Mouse (Mus musculus) heart, postnatal 0 days (tissue): ENCODE data around the gene Sprn. TPM values are rescaled to one million over a fixed set of nuclear protein-coding genes. Genes with fewer than 3 reads are reported as not detected.

Experiments
- ATAC-seq: fragments of 200-750 bp; cut with Nextera tagmentation; 2 replicates; pipeline ENCODE4 v1.8.0; 2017; ENCODE audit warnings: low read depth, moderate number of reproducible peaks, moderate library complexity; ENCODE audit not compliant: insufficient read depth
- DNase-seq: peaks from one replicate; pipeline ENCODE4 v3.0.0-alpha.2; 2016; ENCODE audit warnings: low spot score
- H3K27ac ChIP-seq: fragments of 300-500 bp; sonication (generic); 2 replicates; pipeline ENCODE4 v1.5.1; 2014; ENCODE audit warnings: low read depth, mild to moderate bottlenecking
- H3K27me3 ChIP-seq: fragments of 300-500 bp; sonication (generic); 2 replicates; pipeline ENCODE4 v1.6.1; 2014; ENCODE audit warnings: low read length, mixed read lengths; ENCODE audit not compliant: control insufficient read depth, insufficient read depth
- H3K36me3 ChIP-seq: fragments of 300-500 bp; sonication (generic); replicated peaks from 2 replicates; pipeline ENCODE4 v1.6.1; 2014; ENCODE audit warnings: low read length, mixed read lengths; ENCODE audit not compliant: control insufficient read depth, insufficient read depth
- H3K4me1 ChIP-seq: fragments of 300-500 bp; sonication (generic); 2 replicates; pipeline ENCODE4 v1.6.1; 2014; ENCODE audit warnings: antibody characterized with exemption; ENCODE audit not compliant: control insufficient read depth, insufficient read depth
- H3K4me2 ChIP-seq: fragments of 300-500 bp; sonication (generic); 2 replicates; pipeline ENCODE4 v1.6.1; 2014; ENCODE audit warnings: low read depth, mild to moderate bottlenecking, low read length, moderate library complexity
- H3K4me3 ChIP-seq: fragments of 300-500 bp; sonication (generic); 2 replicates; pipeline ENCODE4 v1.5.1; 2014; ENCODE audit warnings: low read depth, low read length
- H3K9ac ChIP-seq: fragments of 300-500 bp; sonication (generic); replicated peaks from 2 replicates; pipeline ENCODE4 v1.6.1; 2014; ENCODE audit warnings: low read depth, low read length, mixed read lengths
- H3K9me3 ChIP-seq: fragments of 300-500 bp; sonication (generic); replicated peaks from 2 replicates; pipeline ENCODE4 v1.6.1; 2016; ENCODE audit warnings: low read length; ENCODE audit not compliant: control insufficient read depth
- CTCF ChIP-seq: IDR thresholded peaks from 2 replicates; pipeline ENCODE4 v1.5.1; 2016; ENCODE audit warnings: antibody characterized with exemption, control low read depth, low read depth
- EP300 ChIP-seq: IDR thresholded peaks from 2 replicates; pipeline ENCODE4 v1.6.1; 2016; ENCODE audit warnings: antibody characterized with exemption, low read depth
- WGBS: fragments of 180-500 bp; shearing (Covaris S2); extraction: QIAGEN DNeasy Blood & Tissue Kit; methylation state at CpG from one replicate; pipeline ENCODE4 v1.1.7; 2014; 5-methylcytosine and 5-hydroxymethylcytosine counted together
- polyA plus RNA-seq: library from polyadenylated mRNA; unstranded; fragments of >200 nt; fragmentation: Nextera tagmentation; extraction: Ambion mirVana; gene quantifications from 2 replicates; pipeline ENCODE4 v1.2.1, GENCODE M21; 2015
- total RNA-seq: library from RNA; depleted of rRNA; stranded (reverse); fragments of >200 nt; gene quantifications from 2 replicates; pipeline ENCODE4 v1.2.3, GENCODE M21; 2014; ENCODE audit warnings: low replicate concordance

Gene Sprn
- total and polyA plus RNA-seq, 2 experiments from 2014 or later, result 0.16 to 0.61 TPM

DNA sequence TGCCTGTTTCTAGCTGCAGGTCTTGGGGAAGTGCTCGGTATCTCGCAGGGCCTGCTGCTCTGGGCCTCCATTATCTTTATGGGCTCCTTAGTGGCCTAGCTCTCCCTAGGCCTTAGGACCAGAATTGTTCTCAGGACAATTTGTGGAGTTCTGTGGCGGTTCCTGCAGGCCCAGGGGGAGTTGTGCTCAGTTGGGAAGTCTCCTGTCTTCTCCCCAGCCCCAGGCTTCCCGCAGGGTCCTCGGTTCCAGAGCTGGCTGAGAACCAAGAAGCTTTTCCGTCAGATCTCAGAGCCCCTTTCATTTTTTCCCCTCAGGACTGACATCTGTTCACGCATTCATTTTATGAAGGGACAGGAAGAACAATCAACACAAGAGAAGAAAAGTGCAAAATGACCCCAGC, 10.0 kb upstream of the Sprn start, which contains the start of gene Olfr522:
Gene Olfr522 (minus strand): TSS at position 101 of the 400 bp plus-strand sequence.
- DNase-seq (no peak), ATAC-seq (no peak)
- H3K27ac ChIP-seq, result no peak within 1 kb of the TSS
- H3K27me3 ChIP-seq, result no peaks in the 10 kb centered on the region
- no peak for TF ChIP-seq CTCF
- TF ChIP-seq EP300, result no peak
- H3K9me3 ChIP-seq, result no peaks in the 10 kb centered on the region
- no peak within 1 kb of the TSS for H3K4me2 ChIP-seq
- no peak within 1 kb of the TSS for H3K4me3 ChIP-seq
- H3K9ac ChIP-seq, result no peak within 1 kb of the TSS
- WGBS, result 66% methylated on average over 7 of the region's 7 CpGs
- H3K4me1 ChIP-seq, result no peaks in the 10 kb centered on the region
- no peaks in the 10 kb centered on the region for H3K36me3 ChIP-seq

GRCm38 (mm10) chr7:140160363-140160762, 5.7 kb upstream of the Sprn start:
- 84% methylated on average over 3 of the region's 3 CpGs for WGBS
- no peak overlapping the region for H3K27ac ChIP-seq
- no peaks in the 10 kb centered on the region for H3K4me1 ChIP-seq
- no peak for ATAC-seq
- no peak overlapping the region for H3K4me2 ChIP-seq
- no peak for DNase-seq
- 0 out of 2 replicates have a peak, but pooled peaks cover 2% of the 10 kb centered on the region for H3K27me3 ChIP-seq
- H3K9ac ChIP-seq, result no peak overlapping the region
- no peak for TF ChIP-seq EP300
- no peak for TF ChIP-seq CTCF
- H3K9me3 ChIP-seq, result no peaks in the 10 kb centered on the region
- no peak overlapping the region for H3K4me3 ChIP-seq
- no peaks in the 10 kb centered on the region for H3K36me3 ChIP-seq

GRCm38 (mm10) chr7:140153829-140154217, 854 bp downstream of the Sprn start:
- TF ChIP-seq EP300 (no peak), CTCF (no peak)
- 13% methylated on average over 4 of the region's 4 CpGs for WGBS
- no peaks in the 10 kb centered on the region for H3K4me1 ChIP-seq
- no peak overlapping the region for H3K27ac ChIP-seq
- no peak overlapping the region for H3K4me2 ChIP-seq
- H3K9me3 ChIP-seq, result no peaks in the 10 kb centered on the region
- peaks cover 30% of the 10 kb centered on the region for H3K27me3 ChIP-seq
- H3K36me3 ChIP-seq, result no peaks in the 10 kb centered on the region
- ATAC-seq (no peak), DNase-seq (no peak)
- H3K4me3 ChIP-seq, result 0 out of 2 replicates have a peak overlapping the region, but pooled peaks have one; percentile 24
- no peak overlapping the region for H3K9ac ChIP-seq

DNA sequence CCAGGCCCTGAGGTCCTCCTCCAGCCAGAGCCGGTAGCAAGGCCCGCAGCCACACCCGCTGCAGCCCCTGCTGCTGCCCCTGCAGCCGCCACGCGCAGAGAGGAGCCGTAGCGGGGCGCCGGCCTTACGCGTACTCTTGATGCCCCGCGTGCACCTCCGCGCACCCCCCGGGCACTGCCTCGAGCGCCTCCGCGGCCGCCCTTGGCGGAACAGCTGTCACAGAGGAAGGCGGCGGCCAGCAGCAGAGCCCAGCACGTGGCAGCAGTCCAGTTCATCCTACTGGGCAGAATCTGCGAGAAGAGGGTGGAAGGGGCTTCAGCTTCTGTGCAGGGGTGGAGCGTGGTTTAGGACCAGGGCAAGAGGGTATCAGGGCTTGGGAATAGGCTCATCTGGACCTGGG, 1.3 kb downstream of the Sprn start:
- H3K4me3 ChIP-seq, result peak overlapping the region; percentile 6; the same call in 1 of the 2 replicates
- no peak overlapping the region; the same call in 1 of the 2 replicates for H3K9ac ChIP-seq
- peaks cover 30% of the 10 kb centered on the region for H3K27me3 ChIP-seq
- DNase-seq (no peak), ATAC-seq (no peak)
- peak overlapping the region; percentile 40 for H3K4me2 ChIP-seq
- no peak overlapping the region for H3K27ac ChIP-seq
- WGBS, result 3% methylated on average over 27 of the region's 28 CpGs
- H3K36me3 ChIP-seq, result no peaks in the 10 kb centered on the region
- TF ChIP-seq CTCF, result no peak
- no peak for TF ChIP-seq EP300
- no peaks in the 10 kb centered on the region for H3K4me1 ChIP-seq
- no peaks in the 10 kb centered on the region for H3K9me3 ChIP-seq

GRCm38 (mm10) chr7:140144550-140144949, 10.1 kb downstream of the Sprn start:
- Histone ChIP-seq H3K27me3 (no peaks in the 10 kb centered on the region), H3K4me3 (no peak overlapping the region), H3K4me2 (no peak overlapping the region), H3K9me3 (no peaks in the 10 kb centered on the region), H3K4me1 (no peaks in the 10 kb centered on the region), H3K27ac (no peak overlapping the region), H3K9ac (no peak overlapping the region), H3K36me3 (peaks cover 8% of the 10 kb centered on the region)
- 84% methylated on average over 4 of the region's 4 CpGs for WGBS
- ATAC-seq (no peak), DNase-seq (no peak)
- TF ChIP-seq CTCF, result no peak
- no peak for TF ChIP-seq EP300

DNA sequence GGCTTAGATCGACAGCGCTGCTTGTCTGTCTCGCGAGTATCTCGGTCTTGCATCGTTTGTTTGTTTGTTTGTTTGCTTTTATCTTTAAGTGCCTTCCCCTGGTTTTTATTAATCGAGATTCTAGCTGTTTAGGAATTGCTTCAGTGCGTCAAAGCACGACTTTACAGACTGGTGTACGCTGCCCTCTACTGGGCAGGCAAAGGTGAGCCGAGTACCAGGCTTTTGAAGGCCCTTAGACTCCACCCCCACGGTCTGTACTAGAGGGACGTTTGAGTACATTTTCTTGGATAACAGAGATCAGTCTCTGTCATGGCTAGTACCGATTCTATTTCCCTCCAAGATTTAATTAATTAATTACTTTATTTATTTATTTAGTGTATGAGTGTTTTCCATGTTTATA, 13.3 kb downstream of the Sprn start:
- Histone ChIP-seq H3K4me3 (no peak overlapping the region), H3K27ac (no peak overlapping the region), H3K4me1 (peaks cover 7% of the 10 kb centered on the region), H3K27me3 (no peaks in the 10 kb centered on the region), H3K4me2 (no peak overlapping the region), H3K36me3 (no peaks in the 10 kb centered on the region; the same call in 1 of the 2 replicates), H3K9ac (no peak overlapping the region), H3K9me3 (no peaks in the 10 kb centered on the region)
- peak; percentile 68 for DNase-seq
- ATAC-seq, result no peak
- WGBS, result 6% methylated on average over 14 of the region's 14 CpGs
- TF ChIP-seq EP300 (no peak), CTCF (peak; percentile 81)
